Mouse (Mus musculus): ENCODE measurements at regions not wholly inside any gene's neighbourhood (a gene's known extent, or its start where the extent isn't known, plus 50 kb on each side); places are given as distances from the start of the nearest gene placed in this dataset.
A peak's percentile ranks its signal among the peaks of the same experiment; 100 is the strongest.

GRCm38 (mm10) chr15:36399355-36400012 lies 608.1 kb downstream of the Zfp706 start:
- WGBS = 67% methylated on average over 7 of the region's 7 CpGs

GRCm38 (mm10) chr15:36398099-36398982 lies 609.2 kb downstream of the Zfp706 start:
- no peak overlapping the region for H3K27ac ChIP-seq (replicated peaks)
- no peaks in the 10 kb centered on the region for H3K27me3 ChIP-seq (replicated peaks; ENCODE audit: low read depth, poor library complexity, severe bottlenecking)
- no peaks in the 10 kb centered on the region for H3K36me3 ChIP-seq (replicated peaks)
- no peak for DNase-seq (ENCODE audit: low spot score)
- no peak overlapping the region for H3K4me3 ChIP-seq
- peaks cover 13% of the 10 kb centered on the region for H3K4me1 ChIP-seq
- no peaks in the 10 kb centered on the region for H3K9me3 ChIP-seq
- 74% methylated on average over 9 of the region's 9 CpGs for WGBS

More at GRCm38 (mm10) chr15:36399355-36400012, 608.1 kb downstream of the Zfp706 start:
- DNase-seq (ENCODE audit: low spot score) = no peak
- Histone ChIP-seq H3K27ac (replicated peaks) (no peak overlapping the region), H3K27me3 (replicated peaks; ENCODE audit: low read depth, poor library complexity, severe bottlenecking) (no peaks in the 10 kb centered on the region), H3K4me1 (peaks cover 13% of the 10 kb centered on the region), H3K9me3 (no peaks in the 10 kb centered on the region), H3K4me3 (no peak overlapping the region), H3K36me3 (replicated peaks) (no peaks in the 10 kb centered on the region)

- no peaks in the 10 kb centered on the region for H3K36me3 ChIP-seq (replicated peaks)
- 87% methylated on average over 6 of the region's 6 CpGs for WGBS
- no peak for DNase-seq (ENCODE audit: low spot score)
- H3K9me3 ChIP-seq = no peaks in the 10 kb centered on the region
- no peak overlapping the region for H3K4me3 ChIP-seq
- H3K27ac ChIP-seq (replicated peaks) = no peak overlapping the region
- H3K4me1 ChIP-seq = peaks cover 13% of the 10 kb centered on the region
- H3K27me3 ChIP-seq (replicated peaks; ENCODE audit: low read depth, poor library complexity, severe bottlenecking) = no peaks in the 10 kb centered on the region
These were observed 610.8 kb downstream of the Zfp706 start for GRCm38 (mm10) chr15:36396791-36397190.

- Histone ChIP-seq H3K9me3 (no peaks in the 10 kb centered on the region), H3K36me3 (replicated peaks) (no peaks in the 10 kb centered on the region), H3K27me3 (replicated peaks; ENCODE audit: low read depth, poor library complexity, severe bottlenecking) (no peaks in the 10 kb centered on the region), H3K4me1 (peaks cover 13% of the 10 kb centered on the region), H3K27ac (replicated peaks) (no peak overlapping the region), H3K4me3 (no peak overlapping the region)
- WGBS = 79% methylated on average over 2 of the region's 2 CpGs
- no peak for DNase-seq (ENCODE audit: low spot score)
These were observed 611.3 kb downstream of the Zfp706 start for GRCm38 (mm10) chr15:36396245-36396644.

- H3K9me3 ChIP-seq = no peaks in the 10 kb centered on the region
- no peak overlapping the region for H3K4me3 ChIP-seq
- no peaks in the 10 kb centered on the region for H3K36me3 ChIP-seq (replicated peaks)
- 67% methylated on average over 4 of the region's 4 CpGs for WGBS
- H3K27me3 ChIP-seq (replicated peaks; ENCODE audit: low read depth, poor library complexity, severe bottlenecking) = no peaks in the 10 kb centered on the region
- H3K27ac ChIP-seq (replicated peaks) = no peak overlapping the region
- H3K4me1 ChIP-seq = peaks cover 13% of the 10 kb centered on the region
- no peak for DNase-seq (ENCODE audit: low spot score)
These were observed 611.9 kb downstream of the Zfp706 start for GRCm38 (mm10) chr15:36395672-36396050.

GRCm38 (mm10) chr15:36394914-36395671 lies 612.5 kb downstream of the Zfp706 start:
- H3K36me3 ChIP-seq (replicated peaks) = no peaks in the 10 kb centered on the region
- 83% methylated on average over 8 of the region's 8 CpGs for WGBS

GRCm38 (mm10) chr15:36389775-36390174 lies 617.8 kb downstream of the Zfp706 start:
- peak; percentile 19 for DNase-seq (ENCODE audit: low spot score)
- H3K27me3 ChIP-seq (replicated peaks; ENCODE audit: low read depth, poor library complexity, severe bottlenecking) = no peaks in the 10 kb centered on the region
- no peaks in the 10 kb centered on the region for H3K4me1 ChIP-seq
- no peak overlapping the region for H3K27ac ChIP-seq (replicated peaks)
- no peaks in the 10 kb centered on the region for H3K36me3 ChIP-seq (replicated peaks)
- H3K9me3 ChIP-seq = no peaks in the 10 kb centered on the region
- H3K4me3 ChIP-seq = no peak overlapping the region
- 64% methylated on average over 4 of the region's 4 CpGs for WGBS

More at GRCm38 (mm10) chr15:36394914-36395671, 612.5 kb downstream of the Zfp706 start:
- H3K27ac ChIP-seq (replicated peaks) = no peak overlapping the region
- DNase-seq (ENCODE audit: low spot score) = no peak
- no peaks in the 10 kb centered on the region for H3K27me3 ChIP-seq (replicated peaks; ENCODE audit: low read depth, poor library complexity, severe bottlenecking)
- peaks cover 13% of the 10 kb centered on the region for H3K4me1 ChIP-seq
- H3K9me3 ChIP-seq = no peaks in the 10 kb centered on the region
- H3K4me3 ChIP-seq = no peak overlapping the region

GRCm38 (mm10) chr15:36381228-36381671 lies 626.3 kb downstream of the Zfp706 start:
- no peak overlapping the region for H3K27ac ChIP-seq (replicated peaks)
- H3K4me3 ChIP-seq = peak overlapping the region; percentile 37
- H3K9me3 ChIP-seq = no peaks in the 10 kb centered on the region
- H3K27me3 ChIP-seq (replicated peaks; ENCODE audit: low read depth, poor library complexity, severe bottlenecking) = peaks cover 33% of the 10 kb centered on the region
- no peaks in the 10 kb centered on the region for H3K36me3 ChIP-seq (replicated peaks)
- WGBS = 5% methylated on average over 8 of the region's 8 CpGs
- peaks cover 13% of the 10 kb centered on the region for H3K4me1 ChIP-seq
- peak; percentile 18 for DNase-seq (ENCODE audit: low spot score)

GRCm38 (mm10) chr15:36380461-36381227 lies 626.9 kb downstream of the Zfp706 start:
- H3K4me1 ChIP-seq = peaks cover 15% of the 10 kb centered on the region
- 7% methylated on average over 17 of the region's 17 CpGs for WGBS
- peaks cover 38% of the 10 kb centered on the region for H3K27me3 ChIP-seq (replicated peaks; ENCODE audit: low read depth, poor library complexity, severe bottlenecking)
- H3K9me3 ChIP-seq = no peaks in the 10 kb centered on the region
- H3K27ac ChIP-seq (replicated peaks) = no peak overlapping the region
- peak overlapping the region; percentile 37 for H3K4me3 ChIP-seq
- no peaks in the 10 kb centered on the region for H3K36me3 ChIP-seq (replicated peaks)
- no peak for DNase-seq (ENCODE audit: low spot score)

GRCm38 (mm10) chr15:36378640-36379039 lies 628.9 kb downstream of the Zfp706 start:
- H3K4me1 ChIP-seq = peaks cover 35% of the 10 kb centered on the region
- H3K9me3 ChIP-seq = no peaks in the 10 kb centered on the region
- H3K36me3 ChIP-seq (replicated peaks) = no peaks in the 10 kb centered on the region
- H3K27ac ChIP-seq (replicated peaks) = no peak overlapping the region
- peaks cover 57% of the 10 kb centered on the region for H3K27me3 ChIP-seq (replicated peaks; ENCODE audit: low read depth, poor library complexity, severe bottlenecking)
- WGBS = 90% methylated on average over 4 of the region's 4 CpGs
- no peak overlapping the region for H3K4me3 ChIP-seq
- DNase-seq (ENCODE audit: low spot score) = no peak

- Histone ChIP-seq H3K27me3 (replicated peaks; ENCODE audit: low read depth, poor library complexity, severe bottlenecking) (peaks cover 46% of the 10 kb centered on the region), H3K4me3 (no peak overlapping the region), H3K4me1 (peaks cover 36% of the 10 kb centered on the region), H3K9me3 (no peaks in the 10 kb centered on the region), H3K36me3 (replicated peaks) (no peaks in the 10 kb centered on the region), H3K27ac (replicated peaks) (no peak overlapping the region)
- 80% methylated on average over 6 of the region's 6 CpGs for WGBS
- DNase-seq (ENCODE audit: low spot score) = no peak
These were observed 631.0 kb downstream of the Zfp706 start for GRCm38 (mm10) chr15:36376551-36376950.

- Histone ChIP-seq H3K27me3 (replicated peaks; ENCODE audit: low read depth, poor library complexity, severe bottlenecking) (peaks cover 36% of the 10 kb centered on the region), H3K4me3 (peak overlapping the region; percentile 58), H3K27ac (replicated peaks) (no peak overlapping the region), H3K9me3 (no peaks in the 10 kb centered on the region), H3K36me3 (replicated peaks) (no peaks in the 10 kb centered on the region), H3K4me1 (peaks cover 26% of the 10 kb centered on the region)
- 0% methylated on average over 1 of the region's 1 CpGs for WGBS
- no peak for DNase-seq (ENCODE audit: low spot score)
These were observed 632.1 kb downstream of the Zfp706 start for GRCm38 (mm10) chr15:36375549-36375885.

Measured in embryonic facial prominence, embryonic 10.5 days (tissue).